Mouse (Mus musculus): ENCODE results near the gene Ankdd1b.

The Ankdd1b gene

GRCm38 (mm10) chr13:96470957-96471356 is at the start of gene Ankdd1b:
Ankdd1b (minus strand) TSS chr13:96471198.
- no peak for ATAC-seq (ENCODE audit: low TSS enrichment)

- ATAC-seq (ENCODE audit: low TSS enrichment), result no peak
These were observed 46.3 kb upstream of the Ankdd1b start for GRCm38 (mm10) chr13:96517335-96517734.

GRCm38 (mm10) chr13:96516249-96516648 is 45.3 kb upstream of the Ankdd1b start:
- no peak for ATAC-seq (ENCODE audit: low TSS enrichment)

- ATAC-seq (ENCODE audit: low TSS enrichment), result no peak
These were observed 43.4 kb upstream of the Ankdd1b start for GRCm38 (mm10) chr13:96514154-96514942.

- no peak for ATAC-seq (ENCODE audit: low TSS enrichment)
These were observed 40.9 kb upstream of the Ankdd1b start for GRCm38 (mm10) chr13:96511893-96512292.

- no peak for ATAC-seq (ENCODE audit: low TSS enrichment)
These were observed 40.3 kb upstream of the Ankdd1b start for GRCm38 (mm10) chr13:96511262-96511661.

GRCm38 (mm10) chr13:96510635-96511034 is 39.6 kb upstream of the Ankdd1b start:
- ATAC-seq (ENCODE audit: low TSS enrichment), result peak; percentile 97

GRCm38 (mm10) chr13:96507541-96507940 is 36.5 kb upstream of the Ankdd1b start:
- ATAC-seq (ENCODE audit: low TSS enrichment), result no peak

- ATAC-seq (ENCODE audit: low TSS enrichment), result no peak
These were observed 35.3 kb upstream of the Ankdd1b start for GRCm38 (mm10) chr13:96506313-96506712.

GRCm38 (mm10) chr13:96505661-96506060 is 34.7 kb upstream of the Ankdd1b start:
- no peak for ATAC-seq (ENCODE audit: low TSS enrichment)

- ATAC-seq (ENCODE audit: low TSS enrichment), result no peak
These were observed 28.9 kb upstream of the Ankdd1b start for GRCm38 (mm10) chr13:96499891-96500290.

GRCm38 (mm10) chr13:96496630-96497029 is 25.6 kb upstream of the Ankdd1b start:
- ATAC-seq (ENCODE audit: low TSS enrichment), result no peak

- ATAC-seq (ENCODE audit: low TSS enrichment), result no peak
These were observed 19.4 kb upstream of the Ankdd1b start, which contains the start of gene Gm17622 for GRCm38 (mm10) chr13:96490433-96490832. Gm17622 (plus strand) TSS chr13:96490733.

GRCm38 (mm10) chr13:96487968-96488367 is 17.0 kb upstream of the Ankdd1b start:
- ATAC-seq (ENCODE audit: low TSS enrichment), result no peak

- ATAC-seq (ENCODE audit: low TSS enrichment), result no peak
These were observed 16.2 kb upstream of the Ankdd1b start for GRCm38 (mm10) chr13:96487230-96487629.

GRCm38 (mm10) chr13:96478991-96479390 is 8.0 kb upstream of the Ankdd1b start:
- no peak for ATAC-seq (ENCODE audit: low TSS enrichment)

GRCm38 (mm10) chr13:96477226-96477625 is 6.2 kb upstream of the Ankdd1b start:
- ATAC-seq (ENCODE audit: low TSS enrichment), result no peak

- no peak for ATAC-seq (ENCODE audit: low TSS enrichment)
These were observed 442 bp downstream of the Ankdd1b start for GRCm38 (mm10) chr13:96470556-96470955.

GRCm38 (mm10) chr13:96468678-96469077 is 2.3 kb downstream of the Ankdd1b start:
- ATAC-seq (ENCODE audit: low TSS enrichment), result no peak

GRCm38 (mm10) chr13:96465315-96465714 is 5.7 kb downstream of the Ankdd1b start:
- no peak for ATAC-seq (ENCODE audit: low TSS enrichment)

- no peak for ATAC-seq (ENCODE audit: low TSS enrichment)
These were observed 8.4 kb downstream of the Ankdd1b start for GRCm38 (mm10) chr13:96462644-96463043.

GRCm38 (mm10) chr13:96458606-96459005 is 12.4 kb downstream of the Ankdd1b start:
- ATAC-seq (ENCODE audit: low TSS enrichment), result no peak

- ATAC-seq (ENCODE audit: low TSS enrichment), result 0 out of 2 replicates have a peak, but pooled peaks have one; percentile 38
These were observed 13.0 kb downstream of the Ankdd1b start for GRCm38 (mm10) chr13:96458018-96458417.

- no peak for ATAC-seq (ENCODE audit: low TSS enrichment)
These were observed 13.4 kb downstream of the Ankdd1b start for GRCm38 (mm10) chr13:96457566-96457965.
